Mouse (Mus musculus) lung, postnatal 0 days (tissue): ENCODE results near the gene Nf2. TPM values are rescaled to one million over a fixed set of nuclear protein-coding genes. Genes with fewer than 3 reads are reported as not detected.

Experiments used
- ATAC-seq: fragments of 200-750 bp; cut with Nextera tagmentation; 2 replicates; pipeline ENCODE4 v1.8.0; 2017; ENCODE audit warnings: moderate library complexity
- DNase-seq: peaks from one replicate; pipeline ENCODE4 v3.0.0-alpha.2; 2016; ENCODE audit warnings: low spot score
- H3K27ac ChIP-seq: fragments of 300-500 bp; sonication (generic); 2 replicates; pipeline ENCODE4 v1.5.1; 2014; ENCODE audit warnings: antibody characterized with exemption, mild to moderate bottlenecking, low read length, mixed read lengths
- H3K27me3 ChIP-seq: fragments of 300-500 bp; sonication (generic); replicated peaks from 2 replicates; pipeline ENCODE4 v1.6.1; 2014; ENCODE audit warnings: low read length, mixed read lengths; ENCODE audit not compliant: insufficient read depth
- H3K36me3 ChIP-seq: fragments of 300-500 bp; sonication (generic); 2 replicates; pipeline ENCODE4 v1.6.1; 2014; ENCODE audit warnings: low read length, mixed read lengths; ENCODE audit not compliant: insufficient read depth
- H3K4me1 ChIP-seq: fragments of 300-500 bp; sonication (generic); 2 replicates; pipeline ENCODE4 v1.6.1; 2014; ENCODE audit warnings: antibody characterized with exemption, low read depth, low read length, mixed read lengths; ENCODE audit not compliant: insufficient read depth
- H3K4me2 ChIP-seq: fragments of 300-500 bp; sonication (generic); replicated peaks from 2 replicates; pipeline ENCODE4 v1.6.1; 2014; ENCODE audit warnings: low read depth, mild to moderate bottlenecking, low read length, moderate library complexity, mixed read lengths
- H3K4me3 ChIP-seq: fragments of 300-500 bp; sonication (generic); 2 replicates; pipeline ENCODE4 v1.5.1; 2014; ENCODE audit warnings: low read depth, low read length
- H3K9ac ChIP-seq: fragments of 300-500 bp; sonication (generic); replicated peaks from 2 replicates; pipeline ENCODE4 v1.6.1; 2014; ENCODE audit warnings: low read depth, mild to moderate bottlenecking
- H3K9me3 ChIP-seq: fragments of 300-500 bp; sonication (generic); 2 replicates; pipeline ENCODE4 v1.6.1; 2016; ENCODE audit warnings: low read length, mixed read lengths
- CTCF ChIP-seq: IDR thresholded peaks from 2 replicates; pipeline ENCODE4 v1.5.1; 2016; ENCODE audit warnings: antibody characterized with exemption, mild to moderate bottlenecking
- EP300 ChIP-seq: IDR thresholded peaks from 2 replicates; pipeline ENCODE4 v1.6.1; 2016; ENCODE audit warnings: antibody characterized with exemption, mild to moderate bottlenecking, control low read depth
- WGBS: fragments of 180-500 bp; shearing (Covaris S2); extraction: QIAGEN DNeasy Blood & Tissue Kit; methylation state at CpG from one replicate; pipeline ENCODE4 v1.1.7; 2014; 5-methylcytosine and 5-hydroxymethylcytosine counted together
- polyA plus RNA-seq: library from polyadenylated mRNA; unstranded; fragments of >200 nt; fragmentation: Nextera tagmentation; extraction: Ambion mirVana; gene quantifications from 2 replicates; pipeline ENCODE4 v1.2.1, GENCODE M21; 2015

Gene Nf2
- polyA plus RNA-seq, 1 experiment from 2014 or later: 19.6 TPM

DNA sequence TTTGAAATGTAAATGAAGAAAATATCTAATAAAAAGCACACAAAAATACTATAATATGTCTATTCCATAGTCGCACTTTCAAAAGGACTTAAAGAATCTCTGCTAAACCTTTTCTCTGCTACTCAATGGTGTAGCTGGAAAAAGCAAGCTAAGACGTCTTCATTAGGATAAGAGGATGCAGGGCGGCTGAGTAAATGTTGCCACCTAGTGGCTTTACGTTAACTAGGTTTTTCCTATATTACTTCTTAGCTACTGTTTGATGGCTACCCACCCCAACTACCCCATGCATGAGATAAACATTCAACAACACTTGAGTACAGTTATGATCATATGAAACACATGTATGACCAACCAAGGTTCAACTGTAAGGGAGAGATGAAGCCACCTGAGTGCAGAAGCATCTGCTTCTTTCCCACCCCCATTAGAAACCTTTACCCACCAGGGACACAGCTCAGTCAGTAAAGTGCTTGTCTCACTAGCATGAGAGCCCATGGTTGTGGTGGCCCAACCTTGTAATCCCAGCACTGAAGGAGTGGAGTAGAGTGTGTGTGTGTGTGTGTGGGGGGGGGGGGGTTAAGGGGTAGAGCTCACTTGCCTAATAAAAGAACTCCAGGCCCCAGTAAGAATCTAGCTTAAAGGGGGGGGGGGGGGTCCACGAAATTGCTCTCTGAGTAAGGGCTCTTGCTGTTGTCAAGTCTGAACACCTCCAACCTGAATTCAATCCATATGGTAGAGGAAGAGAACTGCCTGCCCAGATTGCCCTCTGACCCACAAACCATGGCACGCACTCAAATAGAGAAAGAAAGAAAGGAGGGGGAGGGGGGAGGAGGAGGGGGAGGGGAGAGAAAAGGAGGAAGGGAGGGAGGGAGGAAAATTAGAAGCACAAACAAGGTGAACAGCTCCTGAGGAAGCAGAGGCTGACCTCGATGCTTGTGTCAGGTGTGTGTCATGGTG, 27.6 kb downstream of the Nf2 start:
- ATAC-seq: no peak
- no peaks in the 10 kb centered on the region for H3K36me3 ChIP-seq
- H3K27ac ChIP-seq: no peak overlapping the region
- H3K4me3 ChIP-seq: no peak overlapping the region
- H3K9me3 ChIP-seq: no peaks in the 10 kb centered on the region
- 55% methylated on average over 7 of the region's 7 CpGs for WGBS
- peak; percentile 64 for DNase-seq
- no peaks in the 10 kb centered on the region for H3K27me3 ChIP-seq
- TF ChIP-seq CTCF: peak; percentile 70
- TF ChIP-seq EP300: no peak
- no peaks in the 10 kb centered on the region for H3K4me1 ChIP-seq
- H3K4me2 ChIP-seq: no peak overlapping the region
- no peak overlapping the region for H3K9ac ChIP-seq

DNA sequence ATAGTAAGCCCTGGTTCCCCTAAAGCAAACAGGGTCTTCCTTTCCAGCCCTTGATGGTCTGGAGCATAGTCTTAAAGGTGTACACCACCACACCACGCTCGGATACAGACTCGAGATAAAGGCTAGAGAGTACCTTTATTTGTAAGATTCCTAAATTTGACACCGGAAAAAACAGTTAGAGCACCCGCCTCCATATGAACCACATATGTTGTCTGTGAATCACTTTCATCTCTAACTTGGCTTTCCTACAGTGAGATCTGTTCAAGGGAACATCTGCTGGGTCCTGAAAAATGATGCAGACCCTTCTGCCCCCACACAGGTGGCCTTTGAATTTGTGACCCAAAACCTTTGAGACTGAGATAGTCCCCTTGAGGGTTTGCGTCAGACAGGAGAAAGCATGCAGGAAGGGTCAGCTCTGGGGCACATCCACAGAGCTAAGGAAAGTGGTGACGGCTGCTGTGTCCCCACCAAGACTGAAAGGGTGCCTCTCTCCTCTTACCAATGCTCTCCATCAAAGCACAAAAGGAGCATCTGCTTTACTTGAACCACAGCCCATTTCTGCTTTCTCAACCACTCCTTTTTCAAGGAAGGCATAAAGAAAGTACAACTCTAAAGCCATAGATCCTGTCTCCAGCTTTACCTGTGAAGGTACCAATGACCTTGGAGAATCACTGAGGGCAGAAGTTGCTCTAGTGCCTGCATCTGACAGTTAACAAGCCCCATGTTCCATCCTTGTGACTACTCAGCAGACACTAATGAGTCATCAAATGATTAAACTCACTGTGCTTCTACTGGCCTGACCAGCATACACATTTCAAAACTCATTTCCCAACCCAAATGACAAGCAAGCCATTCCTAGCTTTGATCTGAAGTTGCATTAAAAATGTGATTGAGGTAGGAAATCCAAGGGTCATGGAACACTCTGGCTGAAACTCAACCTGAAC, 34.6 kb downstream of the Nf2 start:
- H3K4me2 ChIP-seq: no peak overlapping the region
- TF ChIP-seq EP300 (no peak), CTCF (no peak)
- H3K27ac ChIP-seq: no peak overlapping the region
- H3K27me3 ChIP-seq: no peaks in the 10 kb centered on the region
- ATAC-seq (no peak), DNase-seq (peak; percentile 16)
- no peaks in the 10 kb centered on the region; the same call in 1 of the 2 replicates for H3K36me3 ChIP-seq
- H3K9me3 ChIP-seq: no peaks in the 10 kb centered on the region
- no peak overlapping the region for H3K9ac ChIP-seq
- no peak overlapping the region for H3K4me3 ChIP-seq
- WGBS: 84% methylated on average over 7 of the region's 7 CpGs
- no peaks in the 10 kb centered on the region for H3K4me1 ChIP-seq

DNA sequence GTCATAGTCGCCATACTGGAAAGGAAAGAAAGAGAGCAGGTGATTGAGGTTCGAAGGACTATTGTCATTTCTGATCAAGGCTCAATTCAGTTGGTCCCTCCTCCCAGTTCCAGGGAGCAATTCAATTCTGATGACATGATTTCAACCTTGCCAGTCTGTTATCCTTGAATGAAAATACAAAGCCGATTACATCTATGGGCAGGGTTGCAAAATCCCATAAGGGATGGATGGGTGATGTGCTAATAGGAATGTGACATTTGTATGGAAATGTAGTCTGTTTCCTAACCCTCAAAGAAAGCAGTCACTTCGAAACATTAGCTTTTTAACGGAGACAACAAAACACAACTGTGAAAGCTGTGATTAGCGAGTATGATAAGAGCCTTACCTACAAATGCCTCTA, 41.0 kb downstream of the Nf2 start:
- no peak for DNase-seq
- ATAC-seq: no peak
- H3K9ac ChIP-seq: no peak overlapping the region

DNA sequence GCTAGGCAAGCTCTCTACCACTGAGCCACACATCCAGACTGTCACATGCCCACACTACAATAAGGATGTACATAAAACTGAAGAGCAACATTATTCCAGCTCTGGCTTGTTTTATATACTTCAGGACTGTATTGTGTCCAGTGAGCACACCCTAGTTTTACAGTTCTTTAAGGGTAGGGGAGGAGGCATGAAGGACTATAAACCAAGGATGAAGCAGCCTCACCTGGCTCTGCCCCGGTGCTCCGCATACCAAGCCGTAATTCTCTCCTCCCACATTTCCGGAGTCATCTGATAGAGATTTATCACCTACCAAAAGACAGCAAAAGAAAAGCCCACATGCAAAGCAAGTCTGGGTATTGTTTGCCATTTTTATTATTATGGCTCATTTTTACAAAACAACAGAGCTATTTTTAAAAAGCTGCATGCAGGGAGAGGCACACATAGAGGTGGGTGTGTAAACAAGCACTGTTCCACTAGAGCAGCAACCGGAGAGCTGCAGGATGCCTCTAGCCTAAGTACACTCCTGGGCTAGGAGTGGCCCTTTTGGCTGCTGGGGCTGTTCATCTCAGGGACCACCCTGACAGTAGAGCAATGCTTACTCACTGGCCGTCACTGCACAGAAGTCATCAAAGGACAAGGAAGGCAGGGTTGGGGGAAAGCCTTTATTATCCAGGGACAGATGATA, 43.2 kb downstream of the Nf2 start:
- no peak overlapping the region for H3K9ac ChIP-seq
- no peaks in the 10 kb centered on the region for H3K4me1 ChIP-seq
- no peak for DNase-seq

More for the DNA sequence above, 41.0 kb downstream of the Nf2 start:
- H3K4me2 ChIP-seq: no peak overlapping the region
- H3K27ac ChIP-seq: no peak overlapping the region
- TF ChIP-seq EP300 (no peak), CTCF (no peak)
- WGBS: 89% methylated on average over 6 of the region's 6 CpGs
- no peaks in the 10 kb centered on the region for H3K27me3 ChIP-seq
- H3K36me3 ChIP-seq: 0 out of 2 replicates have a peak, but pooled peaks cover 5% of the 10 kb centered on the region
- H3K4me1 ChIP-seq: no peaks in the 10 kb centered on the region
- H3K9me3 ChIP-seq: no peaks in the 10 kb centered on the region
- no peak overlapping the region for H3K4me3 ChIP-seq

DNA sequence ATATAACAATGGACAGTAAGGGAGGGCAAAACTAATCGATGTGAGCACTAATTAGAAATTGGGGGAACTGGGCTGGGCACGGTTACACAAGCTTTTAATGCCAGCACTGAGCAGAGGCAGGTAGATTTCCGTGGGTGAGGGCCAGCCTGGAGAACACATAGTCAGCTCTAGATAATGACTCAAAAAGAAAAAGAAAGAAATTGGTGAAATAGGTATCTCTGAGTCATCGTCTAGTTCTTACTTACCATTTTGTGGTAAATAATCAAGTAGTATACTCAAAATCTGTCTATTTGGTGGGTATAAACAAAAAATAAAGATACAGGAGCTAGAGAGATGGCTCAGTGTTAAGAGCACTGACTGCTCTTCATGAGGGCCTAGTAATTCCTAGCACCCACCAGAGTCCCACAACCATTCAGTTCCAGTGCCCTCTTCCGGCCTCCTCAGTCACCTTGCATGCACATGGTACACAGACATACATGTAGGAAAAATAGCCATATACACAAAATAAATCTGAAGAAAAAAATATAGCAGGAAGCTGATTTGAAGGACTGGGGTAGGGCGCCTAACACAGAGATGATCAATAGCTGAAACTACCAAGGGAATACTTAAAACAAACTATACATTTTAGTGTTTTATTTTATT, 44.3 kb downstream of the Nf2 start:
- 0 out of 2 replicates have a peak, but pooled peaks cover 5% of the 10 kb centered on the region for H3K36me3 ChIP-seq
- H3K27ac ChIP-seq: no peak overlapping the region

More for the DNA sequence above, 43.2 kb downstream of the Nf2 start:
- ATAC-seq: no peak
- no peak for TF ChIP-seq CTCF
- TF ChIP-seq EP300: no peak
- Histone ChIP-seq H3K9me3 (no peaks in the 10 kb centered on the region), H3K4me3 (no peak overlapping the region), H3K27me3 (no peaks in the 10 kb centered on the region), H3K4me2 (no peak overlapping the region), H3K36me3 (0 out of 2 replicates have a peak, but pooled peaks cover 5% of the 10 kb centered on the region), H3K27ac (no peak overlapping the region)
- WGBS: 59% methylated on average over 6 of the region's 6 CpGs

More for the DNA sequence above, 44.3 kb downstream of the Nf2 start:
- no peaks in the 10 kb centered on the region for H3K4me1 ChIP-seq
- ATAC-seq (no peak), DNase-seq (no peak)
- H3K9me3 ChIP-seq: no peaks in the 10 kb centered on the region
- no peak overlapping the region for H3K9ac ChIP-seq
- 90% methylated on average over 6 of the region's 6 CpGs for WGBS
- no peaks in the 10 kb centered on the region for H3K27me3 ChIP-seq
- no peak overlapping the region for H3K4me2 ChIP-seq
- no peak overlapping the region for H3K4me3 ChIP-seq
- TF ChIP-seq EP300: no peak
- TF ChIP-seq CTCF: no peak
